Mouse (Mus musculus) right cerebral cortex, postnatal 25 days (tissue): Measurements from ENCODE around the gene Sema4f.
A peak's percentile ranks its signal among the peaks of the same experiment; 100 is the strongest.

Experiments used
- DNase-seq: peaks from one replicate; pipeline ENCODE4 v3.0.0; 2022

Gene Sema4f

DNA sequence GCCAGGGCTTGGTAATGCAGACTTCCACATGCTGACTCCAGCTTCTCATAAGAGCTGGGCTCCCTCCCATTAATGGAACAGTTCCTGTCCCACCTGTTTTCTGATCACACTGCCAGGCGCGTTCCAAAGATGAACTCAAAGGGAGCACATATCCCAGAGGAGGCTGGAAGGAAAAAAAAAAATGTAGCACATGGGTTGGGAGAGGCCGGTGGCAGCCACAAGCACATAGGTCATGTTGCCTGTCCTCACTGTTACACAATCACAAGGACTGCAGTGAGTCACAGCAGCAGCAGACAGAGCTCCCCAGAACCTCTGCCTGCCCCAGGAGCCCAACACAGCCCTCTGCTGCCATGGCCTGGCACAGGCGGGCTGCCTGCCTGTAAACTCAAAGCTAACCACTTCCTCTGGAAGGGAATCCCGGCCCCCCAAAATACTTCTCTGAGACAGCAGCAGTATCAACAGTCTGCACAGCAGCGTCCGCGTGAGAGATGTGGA is 76.1 kb downstream of the Sema4f start:
- peak; percentile 21 for DNase-seq

DNA sequence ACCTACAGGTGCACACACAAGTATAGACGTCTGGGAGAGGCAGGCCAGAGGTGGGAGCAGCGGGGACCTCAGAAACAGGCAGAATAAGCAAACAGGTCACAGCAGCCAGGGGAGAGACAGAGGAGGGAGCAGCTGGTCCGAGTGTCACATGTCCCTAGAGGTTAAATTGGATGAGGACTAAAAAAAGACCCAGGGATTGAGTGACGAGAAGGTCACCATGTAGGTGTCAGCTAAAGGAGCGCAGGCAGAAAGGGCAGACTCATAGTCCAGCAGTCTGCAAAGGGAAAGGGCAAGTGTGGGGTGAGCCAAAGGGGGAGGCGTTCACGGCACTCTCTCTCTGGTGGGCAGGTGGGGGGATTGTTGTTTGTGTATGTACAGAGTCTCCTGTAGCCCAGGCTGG is 77.1 kb downstream of the Sema4f start:
- DNase-seq = no peak

- no peak for DNase-seq
Observed at GRCm38 (mm10) chr6:82862042-82862441, 77.5 kb downstream of the Sema4f start.
